Mouse (Mus musculus) neural tube, embryonic 15.5 days (tissue): Measurements from ENCODE around the gene Acoxl. TPM values are rescaled to one million over a fixed set of nuclear protein-coding genes. Genes with fewer than 3 reads are reported as not detected.

ENCODE experiments used
- ATAC-seq: fragments of 200-750 bp; cut with Nextera tagmentation; 2 replicates; pipeline ENCODE4 v1.8.0; 2017; ENCODE audit warnings: mild to moderate bottlenecking, moderate TSS enrichment, moderate library complexity; ENCODE audit not compliant: low FRiP score
- H3K27ac ChIP-seq: fragments of 300-500 bp; sonication (generic); replicated peaks from 2 replicates; pipeline ENCODE4 v1.5.1; 2015; ENCODE audit warnings: mild to moderate bottlenecking, inconsistent platforms
- H3K27me3 ChIP-seq: fragments of 300-500 bp; sonication (generic); replicated peaks from 2 replicates; pipeline ENCODE4 v1.6.1; 2015; ENCODE audit warnings: inconsistent platforms
- H3K36me3 ChIP-seq: fragments of 300-500 bp; sonication (generic); 2 replicates; pipeline ENCODE4 v1.6.1; 2015; ENCODE audit warnings: inconsistent platforms
- H3K4me1 ChIP-seq: fragments of 300-500 bp; sonication (generic); 2 replicates; pipeline ENCODE4 v1.6.1; 2015; ENCODE audit warnings: inconsistent platforms
- H3K4me2 ChIP-seq: fragments of 300-500 bp; sonication (generic); 2 replicates; pipeline ENCODE4 v1.6.1; 2015; ENCODE audit warnings: inconsistent platforms, mild to moderate bottlenecking, moderate library complexity
- H3K4me3 ChIP-seq: fragments of 300-500 bp; sonication (generic); replicated peaks from 2 replicates; pipeline ENCODE4 v1.5.1; 2015; ENCODE audit warnings: mild to moderate bottlenecking, inconsistent platforms
- H3K9ac ChIP-seq: fragments of 300-500 bp; sonication (generic); replicated peaks from 2 replicates; pipeline ENCODE4 v1.6.1; 2015; ENCODE audit warnings: mild to moderate bottlenecking, inconsistent platforms
- H3K9me3 ChIP-seq: fragments of 300-500 bp; sonication (generic); replicated peaks from 2 replicates; pipeline ENCODE4 v1.6.1; 2016; ENCODE audit warnings: inconsistent platforms
- WGBS: fragments of 180-500 bp; shearing (Covaris S2); methylation state at CpG from one replicate; pipeline ENCODE4 v1.1.7; 2015; ENCODE audit warnings: mixed read lengths; 5-methylcytosine and 5-hydroxymethylcytosine counted together
- polyA plus RNA-seq: library from polyadenylated mRNA; unstranded; fragments of >200 nt; fragmentation: Nextera tagmentation; extraction: Ambion mirVana; gene quantifications from 2 replicates; pipeline ENCODE4 v1.2.1, GENCODE M21; 2015

Acoxl gene
- polyA plus RNA-seq, 1 experiment from 2014 or later = 0.13 TPM

GRCm38 (mm10) chr2:128015602-128016001 lies 176.9 kb downstream of the Acoxl start:
- no peak overlapping the region for H3K4me3 ChIP-seq
- H3K27me3 ChIP-seq = no peaks in the 10 kb centered on the region
- no peak overlapping the region for H3K4me2 ChIP-seq
- H3K27ac ChIP-seq = no peak overlapping the region
- no peak for ATAC-seq
- WGBS = 79% methylated on average over 8 of the region's 8 CpGs
- H3K9ac ChIP-seq = no peak overlapping the region
- no peaks in the 10 kb centered on the region for H3K36me3 ChIP-seq
- no peaks in the 10 kb centered on the region for H3K9me3 ChIP-seq
- H3K4me1 ChIP-seq = 0 out of 2 replicates have a peak, but pooled peaks cover 7% of the 10 kb centered on the region

- ATAC-seq = no peak
- Histone ChIP-seq H3K27me3 (no peaks in the 10 kb centered on the region), H3K9ac (no peak overlapping the region), H3K9me3 (no peaks in the 10 kb centered on the region), H3K27ac (no peak overlapping the region), H3K4me1 (0 out of 2 replicates have a peak, but pooled peaks cover 8% of the 10 kb centered on the region), H3K4me3 (no peak overlapping the region), H3K4me2 (no peak overlapping the region), H3K36me3 (no peaks in the 10 kb centered on the region)
- 35% methylated on average over 7 of the region's 7 CpGs for WGBS
Measured at GRCm38 (mm10) chr2:128020039-128020907, 181.6 kb downstream of the Acoxl start.

DNA sequence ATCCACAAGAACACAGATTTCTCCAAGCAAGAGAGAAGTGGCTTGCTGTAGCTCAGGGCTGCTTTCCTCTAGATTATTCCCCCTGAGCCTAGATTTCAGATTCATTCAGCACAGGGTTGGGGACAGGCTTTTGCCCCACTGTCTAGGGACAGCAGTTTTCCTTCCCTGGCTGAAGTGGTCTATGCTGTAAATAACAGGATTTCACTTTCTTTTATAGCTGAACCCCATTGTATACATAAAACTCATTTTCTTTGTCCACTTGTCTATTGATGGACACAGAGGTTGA lies 182.2 kb downstream of the Acoxl start:
- no peak overlapping the region for H3K9ac ChIP-seq
- no peak overlapping the region for H3K4me2 ChIP-seq
- no peaks in the 10 kb centered on the region for H3K9me3 ChIP-seq
- H3K4me1 ChIP-seq = 0 out of 2 replicates have a peak, but pooled peaks cover 8% of the 10 kb centered on the region
- H3K27ac ChIP-seq = no peak overlapping the region
- ATAC-seq = no peak
- H3K36me3 ChIP-seq = no peaks in the 10 kb centered on the region
- H3K4me3 ChIP-seq = no peak overlapping the region
- no peaks in the 10 kb centered on the region for H3K27me3 ChIP-seq

DNA sequence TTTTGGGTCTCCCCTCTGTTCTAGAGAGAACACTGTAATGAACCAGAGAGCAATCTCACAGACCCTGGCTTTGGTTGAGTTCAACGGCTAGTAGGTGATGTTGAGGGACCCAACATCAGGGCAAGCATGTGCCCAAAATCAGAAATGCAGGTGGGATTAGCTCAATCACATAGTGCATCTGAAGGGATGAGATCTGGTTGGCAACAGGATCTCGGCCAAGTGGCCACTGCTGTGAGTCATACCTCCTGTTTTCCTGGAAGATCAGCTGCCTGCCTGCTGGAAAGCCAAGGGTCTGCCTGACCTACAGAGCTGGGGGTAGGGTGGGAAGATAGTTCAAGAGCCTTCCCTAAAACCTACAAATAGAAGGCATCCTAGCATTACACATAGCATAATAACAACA lies 185.2 kb downstream of the Acoxl start:
- no peaks in the 10 kb centered on the region for H3K36me3 ChIP-seq
- no peak overlapping the region for H3K4me3 ChIP-seq
- no peak overlapping the region for H3K27ac ChIP-seq
- no peaks in the 10 kb centered on the region for H3K27me3 ChIP-seq
- no peaks in the 10 kb centered on the region for H3K9me3 ChIP-seq
- no peak overlapping the region for H3K4me2 ChIP-seq
- WGBS = 95% methylated on average over 2 of the region's 2 CpGs
- H3K4me1 ChIP-seq = 0 out of 2 replicates have a peak, but pooled peaks cover 8% of the 10 kb centered on the region
- ATAC-seq = no peak
- H3K9ac ChIP-seq = no peak overlapping the region

GRCm38 (mm10) chr2:128027696-128028095 lies 189.0 kb downstream of the Acoxl start:
- no peak for ATAC-seq
- no peaks in the 10 kb centered on the region for H3K4me1 ChIP-seq
- H3K27me3 ChIP-seq = no peaks in the 10 kb centered on the region
- no peak overlapping the region for H3K4me2 ChIP-seq
- H3K9me3 ChIP-seq = no peaks in the 10 kb centered on the region
- no peaks in the 10 kb centered on the region for H3K36me3 ChIP-seq
- no peak overlapping the region for H3K9ac ChIP-seq
- H3K4me3 ChIP-seq = no peak overlapping the region
- no peak overlapping the region for H3K27ac ChIP-seq
- 84% methylated on average over 12 of the region's 12 CpGs for WGBS

GRCm38 (mm10) chr2:128029968-128030367 lies 191.3 kb downstream of the Acoxl start:
- ATAC-seq = no peak
- Histone ChIP-seq H3K27ac (no peak overlapping the region), H3K9ac (no peak overlapping the region), H3K9me3 (no peaks in the 10 kb centered on the region), H3K4me1 (no peaks in the 10 kb centered on the region), H3K4me2 (no peak overlapping the region), H3K4me3 (no peak overlapping the region), H3K36me3 (no peaks in the 10 kb centered on the region), H3K27me3 (no peaks in the 10 kb centered on the region)
- WGBS = 54% methylated on average over 2 of the region's 2 CpGs

DNA sequence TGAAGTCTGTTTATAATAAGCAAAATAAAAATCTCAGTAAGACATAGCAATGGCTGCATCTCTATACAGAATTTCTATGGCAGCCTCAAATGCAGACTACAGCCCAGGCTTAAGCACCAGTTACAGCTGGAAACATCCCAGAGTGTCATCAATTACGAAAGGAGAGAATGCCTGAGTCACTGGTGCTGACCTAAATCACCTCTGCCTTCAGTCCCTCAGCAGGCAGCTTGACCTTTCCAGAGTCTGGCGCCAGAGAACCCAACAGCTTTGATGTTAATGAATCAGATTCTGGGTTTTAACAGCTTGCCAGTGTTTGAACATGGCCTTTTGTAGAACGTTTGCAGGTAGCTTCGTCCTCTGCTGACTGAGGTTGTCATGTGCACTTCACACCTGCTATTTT lies 193.4 kb downstream of the Acoxl start:
- Histone ChIP-seq H3K36me3 (no peaks in the 10 kb centered on the region), H3K4me2 (no peak overlapping the region), H3K27me3 (no peaks in the 10 kb centered on the region), H3K9ac (no peak overlapping the region), H3K27ac (no peak overlapping the region), H3K4me1 (no peaks in the 10 kb centered on the region), H3K9me3 (no peaks in the 10 kb centered on the region), H3K4me3 (no peak overlapping the region)
- 10% methylated on average over 4 of the region's 4 CpGs for WGBS
- ATAC-seq = no peak

DNA sequence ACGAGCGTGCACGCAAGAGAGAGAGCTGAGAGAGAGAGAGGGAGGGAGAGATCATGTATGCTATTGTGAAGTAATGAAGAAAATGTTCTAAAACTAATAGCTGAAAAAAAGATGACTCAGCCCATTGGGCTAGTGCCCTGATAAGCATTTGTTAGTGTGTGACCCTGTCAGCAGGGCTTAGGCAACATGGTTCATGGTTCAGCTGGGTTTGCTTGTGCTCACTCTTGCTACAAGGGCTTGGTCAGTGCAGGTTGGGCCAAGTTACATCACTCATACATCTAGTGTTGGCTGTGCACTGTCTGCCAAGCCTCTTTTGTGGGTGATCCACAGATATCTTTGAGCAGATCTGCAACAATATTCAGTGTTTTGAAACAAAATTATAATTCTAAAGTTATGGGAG lies 194.8 kb downstream of the Acoxl start:
- ATAC-seq = no peak
- no peak overlapping the region for H3K9ac ChIP-seq

DNA sequence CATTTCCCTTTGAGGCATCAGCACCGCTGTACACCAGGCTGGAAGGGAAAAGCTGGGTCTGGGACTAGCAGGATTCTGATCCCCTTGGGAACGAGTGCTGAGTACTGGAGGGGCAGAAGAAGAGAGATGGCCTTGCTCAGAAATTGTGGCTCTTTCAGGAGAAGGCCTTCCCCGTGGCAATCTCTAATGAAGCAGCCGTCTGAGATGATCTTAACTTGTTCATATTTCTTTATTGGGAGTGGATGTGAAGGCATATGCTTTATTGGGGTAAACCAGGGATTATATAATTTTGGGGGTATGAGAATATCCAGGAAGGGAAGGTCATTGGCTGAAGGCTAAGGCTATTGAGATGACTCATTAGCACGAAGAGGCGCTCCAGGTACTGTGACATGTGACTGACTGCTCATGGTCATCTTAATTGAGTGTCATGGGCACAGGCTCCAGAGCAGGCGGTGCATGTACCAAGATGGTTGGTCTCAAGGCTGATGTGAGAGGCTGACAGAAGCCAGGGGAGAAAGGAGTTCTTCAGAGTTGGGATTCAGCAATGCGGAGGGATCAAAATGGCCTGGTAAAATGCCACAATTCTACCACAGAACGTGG lies 195.5 kb downstream of the Acoxl start:
- WGBS = 96% methylated on average over 9 of the region's 9 CpGs
- H3K27me3 ChIP-seq = no peaks in the 10 kb centered on the region
- ATAC-seq = no peak
- H3K4me1 ChIP-seq = no peaks in the 10 kb centered on the region
- no peak overlapping the region for H3K27ac ChIP-seq
- H3K9me3 ChIP-seq = no peaks in the 10 kb centered on the region
- no peaks in the 10 kb centered on the region for H3K36me3 ChIP-seq
- no peak overlapping the region for H3K9ac ChIP-seq
- no peak overlapping the region for H3K4me3 ChIP-seq
- no peak overlapping the region for H3K4me2 ChIP-seq

More for the DNA sequence above, 194.8 kb downstream of the Acoxl start:
- Histone ChIP-seq H3K4me3 (no peak overlapping the region), H3K4me1 (no peaks in the 10 kb centered on the region), H3K36me3 (no peaks in the 10 kb centered on the region), H3K27ac (no peak overlapping the region), H3K27me3 (no peaks in the 10 kb centered on the region), H3K4me2 (no peak overlapping the region), H3K9me3 (no peaks in the 10 kb centered on the region)
- 90% methylated on average over 3 of the region's 3 CpGs for WGBS

- no peaks in the 10 kb centered on the region for H3K4me1 ChIP-seq
- no peaks in the 10 kb centered on the region for H3K9me3 ChIP-seq
- 86% methylated on average over 5 of the region's 5 CpGs for WGBS
- no peaks in the 10 kb centered on the region for H3K27me3 ChIP-seq
- no peaks in the 10 kb centered on the region for H3K36me3 ChIP-seq
- H3K9ac ChIP-seq = no peak overlapping the region
- H3K27ac ChIP-seq = no peak overlapping the region
- no peak for ATAC-seq
- no peak overlapping the region for H3K4me3 ChIP-seq
- no peak overlapping the region for H3K4me2 ChIP-seq
Measured at GRCm38 (mm10) chr2:128038259-128038890, 199.7 kb downstream of the Acoxl start.

DNA sequence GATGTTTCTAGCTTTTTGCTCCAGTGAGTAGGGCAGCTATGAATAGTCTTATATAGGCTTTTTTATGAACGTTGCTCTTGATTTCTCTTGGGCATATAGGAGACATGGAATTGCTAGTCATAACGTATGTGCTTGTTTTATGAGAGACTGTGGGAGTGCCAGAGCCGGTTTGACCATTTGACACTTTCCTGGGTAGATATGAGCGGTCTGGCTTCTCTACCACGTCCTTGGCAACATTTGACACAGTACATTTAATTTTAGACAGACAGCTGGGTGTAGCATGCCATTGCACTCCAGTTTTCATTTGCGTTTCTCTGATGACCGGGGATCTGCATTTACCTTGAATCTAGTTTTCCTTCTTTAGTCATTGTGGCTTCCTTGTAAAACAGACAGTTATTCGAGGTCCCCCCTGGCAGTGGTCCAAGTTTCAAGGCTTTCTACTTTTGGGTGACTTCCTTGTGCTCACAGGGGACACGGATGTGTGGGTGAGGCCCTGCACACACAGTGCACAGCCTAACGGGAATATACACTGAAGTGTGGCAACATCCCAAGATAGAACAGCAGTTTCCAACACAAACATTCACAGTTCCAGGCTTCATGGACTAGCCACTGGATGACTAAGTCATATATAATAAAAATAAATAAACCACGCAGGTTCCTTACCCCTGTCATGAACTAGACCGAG lies 202.5 kb downstream of the Acoxl start:
- H3K4me2 ChIP-seq = no peak overlapping the region
- H3K9ac ChIP-seq = no peak overlapping the region
- H3K27ac ChIP-seq = no peak overlapping the region
- ATAC-seq = no peak
- H3K36me3 ChIP-seq = no peaks in the 10 kb centered on the region
- no peaks in the 10 kb centered on the region for H3K27me3 ChIP-seq
- H3K4me3 ChIP-seq = no peak overlapping the region
- no peaks in the 10 kb centered on the region for H3K9me3 ChIP-seq
- no peaks in the 10 kb centered on the region for H3K4me1 ChIP-seq
- WGBS = 73% methylated on average over 12 of the region's 12 CpGs
